Mouse (Mus musculus): Measurements from ENCODE around the gene Sec13. TPM values are rescaled to one million over a fixed set of nuclear protein-coding genes. Genes with fewer than 3 reads are reported as not detected.
A peak's percentile ranks its signal among the peaks of the same experiment; 100 is the strongest.

Gene Sec13
- polyA plus RNA-seq, 1 experiment from 2014 or later: 296 TPM

DNA sequence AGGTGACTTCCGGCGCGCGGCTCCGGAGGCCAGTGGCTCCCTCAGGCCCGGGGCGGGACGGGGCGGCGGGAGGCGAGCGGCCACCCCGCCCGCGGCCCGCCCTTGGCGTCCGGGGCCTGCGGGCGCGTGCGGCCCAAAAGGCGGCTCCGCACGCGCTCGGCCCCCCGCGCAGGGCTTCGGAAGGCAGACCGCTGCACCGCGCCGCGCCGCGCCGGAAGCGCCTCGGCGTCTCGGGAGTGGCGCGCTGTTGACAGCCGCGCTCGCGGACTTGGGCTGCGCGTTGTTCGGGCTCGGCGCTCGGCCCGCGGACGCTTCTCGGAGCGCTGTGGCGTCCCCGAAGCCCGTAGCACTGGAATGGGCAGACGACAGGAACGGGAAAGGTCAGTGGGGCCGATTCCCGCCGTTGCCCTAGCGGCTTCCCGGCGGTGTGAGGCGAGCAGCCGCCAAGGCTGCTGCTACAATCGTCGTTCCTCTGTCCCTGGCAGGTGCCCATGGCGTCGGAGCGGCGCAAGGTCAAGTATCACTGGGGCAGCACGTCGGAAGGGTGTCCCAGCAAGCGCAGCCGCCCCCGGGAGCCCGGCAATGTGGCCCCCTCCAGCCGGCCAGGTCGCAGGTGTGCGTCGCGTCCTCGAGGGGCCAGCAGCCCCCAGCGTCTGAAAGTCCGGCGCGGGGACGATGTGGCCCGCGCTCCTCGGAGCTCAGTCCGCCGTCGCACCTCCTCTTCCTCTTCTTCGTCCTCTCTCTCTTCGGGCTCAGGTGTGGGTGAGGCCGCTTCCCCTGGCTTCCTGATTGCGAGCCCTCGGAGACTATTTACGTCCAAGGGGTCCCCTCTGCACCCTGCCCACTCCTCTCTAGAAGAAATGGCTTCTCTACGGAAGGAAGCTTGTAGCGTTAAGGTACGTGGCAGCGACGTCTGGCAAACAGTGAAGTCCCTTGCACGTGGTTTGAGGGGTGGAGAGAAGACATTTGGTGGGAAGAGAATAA, 43.0 kb downstream of the Sec13 start:
- Histone ChIP-seq H3K27ac (peak overlapping the region; percentile 91), H3K9me3 (no peaks in the 10 kb centered on the region), H3K4me2 (peak overlapping the region; percentile 93), H3K27me3 (no peaks in the 10 kb centered on the region), H3K36me3 (peaks cover 28% of the 10 kb centered on the region), H3K9ac (peak overlapping the region; percentile 84), H3K4me1 (peaks cover 22% of the 10 kb centered on the region), H3K4me3 (peak overlapping the region; percentile 91)
- under 1% methylated on average over 102 of the region's 113 CpGs for WGBS
- peak; percentile 53 for ATAC-seq (ENCODE audit: insufficient number of reproducible peaks, insufficient read depth, low FRiP score, low TSS enrichment, low read depth)

DNA sequence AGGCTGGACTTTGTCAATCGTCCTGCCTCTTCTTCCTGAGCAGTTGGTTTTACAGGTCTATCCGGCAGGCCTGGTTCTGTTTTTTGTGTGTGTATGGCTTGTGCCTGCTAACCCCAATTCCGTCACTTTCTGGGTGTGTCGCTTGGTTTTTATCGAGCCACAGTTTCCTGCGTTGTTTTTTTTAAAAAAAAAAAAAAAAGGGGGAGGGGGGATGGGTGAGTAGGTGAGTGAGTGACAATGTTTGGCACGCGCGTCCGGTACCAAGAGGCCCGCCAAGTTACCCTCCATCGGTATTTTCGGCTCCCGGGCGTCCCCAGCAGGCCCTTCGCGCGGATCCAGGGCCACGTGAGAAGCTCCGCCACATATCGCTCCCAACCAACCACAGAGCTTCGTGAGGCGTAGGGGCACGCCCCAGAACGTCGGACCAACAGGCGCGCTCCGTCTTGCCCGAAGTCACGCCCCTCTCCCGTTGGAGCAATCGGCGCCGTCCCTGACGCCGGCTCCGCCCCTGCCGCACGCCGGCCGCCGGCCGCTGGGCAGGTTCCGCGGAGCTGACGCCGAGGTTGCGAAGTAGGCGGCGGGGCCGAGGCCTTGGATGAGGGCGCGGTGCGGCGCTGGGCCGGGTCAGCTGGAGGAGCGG, 43.8 kb downstream of the Sec13 start, which contains the start of gene Tatdn2:
Gene Tatdn2 (plus strand): TSS at position 469 of the 640 bp plus-strand sequence.
- Histone ChIP-seq H3K4me3 (peak within 1 kb of the TSS; percentile 91), H3K4me2 (peak within 1 kb of the TSS; percentile 93), H3K9me3 (no peaks in the 10 kb centered on the region), H3K36me3 (peaks cover 19% of the 10 kb centered on the region), H3K9ac (peak within 1 kb of the TSS; percentile 84), H3K27me3 (no peaks in the 10 kb centered on the region), H3K4me1 (peaks cover 22% of the 10 kb centered on the region), H3K27ac (peak within 1 kb of the TSS; percentile 91)
- ATAC-seq (ENCODE audit: insufficient number of reproducible peaks, insufficient read depth, low FRiP score, low TSS enrichment, low read depth): peak; percentile 98
- WGBS: under 1% methylated on average over 58 of the region's 58 CpGs

DNA sequence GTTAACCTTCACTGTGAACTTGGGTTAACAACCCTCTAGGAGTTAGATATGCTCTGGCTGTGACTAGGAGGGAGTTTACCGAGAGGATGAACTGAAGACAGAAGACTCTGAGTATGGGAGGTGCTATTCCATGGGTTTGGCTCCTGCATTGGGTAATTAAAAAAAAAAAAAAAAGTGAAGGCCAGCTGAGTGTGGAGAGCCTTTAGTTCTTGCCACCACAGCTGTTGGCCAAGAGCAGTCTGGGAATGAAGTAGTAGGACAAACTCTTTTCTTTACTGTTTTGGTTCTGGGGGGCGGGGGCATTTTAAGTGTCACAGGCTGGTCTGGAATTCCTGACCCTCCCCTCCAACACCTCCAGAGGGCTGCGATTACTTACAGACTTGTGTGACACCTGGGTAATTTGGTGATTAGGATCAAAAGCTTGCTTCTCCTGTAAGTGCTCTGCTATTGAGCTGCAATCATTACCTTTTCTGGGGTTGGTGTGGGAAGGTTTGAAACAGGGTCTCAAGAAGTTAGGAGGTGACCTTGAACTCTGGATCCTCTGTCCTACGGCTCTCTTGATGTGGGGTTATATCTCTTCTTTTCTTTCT, 44.7 kb downstream of the Sec13 start:
- WGBS: 70% methylated on average over 4 of the region's 4 CpGs
- Histone ChIP-seq H3K9me3 (no peaks in the 10 kb centered on the region), H3K9ac (peak overlapping the region; percentile 62; the same call in 1 of the 2 replicates), H3K36me3 (peaks cover 11% of the 10 kb centered on the region), H3K4me3 (peak overlapping the region; percentile 91), H3K4me2 (peak overlapping the region; percentile 93), H3K27ac (peak overlapping the region; percentile 91; the same call in 1 of the 2 replicates), H3K27me3 (no peaks in the 10 kb centered on the region), H3K4me1 (peaks cover 24% of the 10 kb centered on the region)
- no peak for ATAC-seq (ENCODE audit: insufficient number of reproducible peaks, insufficient read depth, low FRiP score, low TSS enrichment, low read depth)

DNA sequence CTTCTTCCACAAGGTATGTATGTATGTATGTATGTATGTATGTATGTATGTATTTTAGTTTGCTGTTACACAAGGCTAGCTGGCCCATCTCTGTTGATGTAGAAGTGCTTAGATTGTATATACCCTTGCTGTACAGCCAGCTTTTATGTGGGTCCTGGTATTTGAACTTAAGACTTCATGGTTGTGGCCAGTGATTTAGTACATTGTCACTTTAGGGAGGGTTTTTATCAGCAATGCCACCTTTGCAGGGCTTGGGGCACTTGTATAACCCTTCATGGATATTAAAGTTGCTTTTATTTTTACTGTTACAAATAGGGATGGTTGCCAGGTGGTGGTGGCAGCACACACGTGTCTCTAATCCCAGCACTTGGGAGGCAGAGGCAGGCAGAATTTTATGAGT, 45.3 kb downstream of the Sec13 start:
- no peaks in the 10 kb centered on the region for H3K9me3 ChIP-seq
- H3K4me2 ChIP-seq: no peak overlapping the region
- no peak overlapping the region for H3K27ac ChIP-seq
- no peak for ATAC-seq (ENCODE audit: insufficient number of reproducible peaks, insufficient read depth, low FRiP score, low TSS enrichment, low read depth)
- H3K4me1 ChIP-seq: peaks cover 30% of the 10 kb centered on the region
- H3K27me3 ChIP-seq: no peaks in the 10 kb centered on the region
- no peak overlapping the region for H3K4me3 ChIP-seq
- H3K9ac ChIP-seq: no peak overlapping the region
- H3K36me3 ChIP-seq: peaks cover 8% of the 10 kb centered on the region; the same call in 1 of the 2 replicates
- WGBS: 72% methylated on average over 1 of the region's 1 CpGs

DNA sequence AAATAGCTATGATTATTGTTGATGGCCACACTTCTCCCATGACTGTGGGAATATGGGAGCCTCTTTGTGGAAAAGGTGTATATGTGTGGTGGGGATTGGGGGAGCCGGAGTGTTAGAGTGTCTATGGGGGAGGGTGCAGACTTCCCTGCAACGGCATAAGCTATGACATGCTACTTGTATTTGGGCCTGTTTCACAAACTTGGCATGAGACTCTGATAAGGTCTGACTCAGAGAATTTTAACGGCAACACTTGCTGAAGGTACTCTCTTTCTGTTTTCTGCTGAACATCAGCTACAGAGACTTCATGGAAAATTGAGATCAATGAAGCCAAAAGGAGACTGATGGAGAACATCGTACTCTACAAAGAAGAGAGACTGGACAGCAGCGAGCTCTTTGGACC, 47.2 kb downstream of the Sec13 start:
- Histone ChIP-seq H3K27me3 (no peaks in the 10 kb centered on the region), H3K4me2 (no peak overlapping the region), H3K4me3 (no peak overlapping the region), H3K4me1 (peaks cover 26% of the 10 kb centered on the region), H3K9ac (no peak overlapping the region), H3K27ac (no peak overlapping the region), H3K9me3 (no peaks in the 10 kb centered on the region), H3K36me3 (no peaks in the 10 kb centered on the region)
- WGBS: 90% methylated on average over 5 of the region's 5 CpGs
- ATAC-seq (ENCODE audit: insufficient number of reproducible peaks, insufficient read depth, low FRiP score, low TSS enrichment, low read depth): no peak

DNA sequence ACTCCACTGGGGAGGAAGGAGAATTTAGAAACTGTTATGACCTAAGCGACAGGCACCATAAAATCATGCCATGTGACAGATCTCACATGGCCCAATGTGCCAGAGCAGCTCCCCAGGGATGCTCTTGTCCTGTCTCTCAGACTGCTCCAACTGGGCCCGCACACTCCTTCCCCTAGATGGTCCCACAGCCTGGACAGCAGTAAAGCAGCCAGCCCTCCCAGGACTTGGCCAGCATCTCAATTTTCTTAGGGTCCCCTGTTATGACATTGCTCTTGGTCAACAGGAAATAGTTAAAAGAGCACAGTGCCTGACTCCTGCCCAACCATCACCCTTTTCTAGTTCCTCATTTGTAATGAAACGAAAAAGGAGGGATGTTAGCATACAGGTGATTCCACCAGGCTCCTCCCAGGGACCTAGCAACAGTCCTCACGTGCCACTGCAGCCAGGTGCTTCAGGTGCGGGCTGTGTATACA, 47.8 kb downstream of the Sec13 start:
- Histone ChIP-seq H3K36me3 (no peaks in the 10 kb centered on the region), H3K9ac (no peak overlapping the region), H3K4me3 (no peak overlapping the region), H3K4me1 (peaks cover 20% of the 10 kb centered on the region), H3K4me2 (no peak overlapping the region), H3K9me3 (no peaks in the 10 kb centered on the region), H3K27me3 (no peaks in the 10 kb centered on the region), H3K27ac (no peak overlapping the region)
- 80% methylated on average over 5 of the region's 5 CpGs for WGBS
- ATAC-seq (ENCODE audit: insufficient number of reproducible peaks, insufficient read depth, low FRiP score, low TSS enrichment, low read depth): no peak

DNA sequence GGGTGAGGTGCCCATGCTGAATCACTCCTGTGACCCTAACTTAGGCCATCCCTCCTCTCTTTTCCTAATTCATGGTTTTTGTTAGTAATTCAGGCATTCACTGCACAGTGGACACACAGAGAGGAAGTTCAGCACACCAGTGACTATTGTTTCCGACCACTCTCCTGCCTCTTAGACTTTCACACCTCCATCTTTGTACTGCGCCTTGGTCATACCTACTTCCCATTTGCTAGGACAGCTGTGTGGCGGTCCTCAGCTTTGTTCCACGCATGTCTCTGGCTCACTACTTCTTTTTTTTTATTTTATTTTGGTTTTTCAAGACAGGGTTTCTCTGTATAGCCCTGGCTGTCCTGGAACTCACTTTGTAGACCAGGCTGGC, 49.5 kb downstream of the Sec13 start:
- H3K4me3 ChIP-seq: no peak overlapping the region
- peaks cover 21% of the 10 kb centered on the region for H3K4me1 ChIP-seq
- H3K36me3 ChIP-seq: no peaks in the 10 kb centered on the region
- H3K4me2 ChIP-seq: peak overlapping the region; percentile 47; the same call in 1 of the 2 replicates
- H3K27ac ChIP-seq: peak overlapping the region; percentile 64; the same call in 1 of the 2 replicates
- peak overlapping the region; percentile 57 for H3K9ac ChIP-seq
- ATAC-seq (ENCODE audit: insufficient number of reproducible peaks, insufficient read depth, low FRiP score, low TSS enrichment, low read depth): no peak
- no peaks in the 10 kb centered on the region for H3K9me3 ChIP-seq
- 70% methylated on average over 4 of the region's 4 CpGs for WGBS
- no peaks in the 10 kb centered on the region for H3K27me3 ChIP-seq

DNA sequence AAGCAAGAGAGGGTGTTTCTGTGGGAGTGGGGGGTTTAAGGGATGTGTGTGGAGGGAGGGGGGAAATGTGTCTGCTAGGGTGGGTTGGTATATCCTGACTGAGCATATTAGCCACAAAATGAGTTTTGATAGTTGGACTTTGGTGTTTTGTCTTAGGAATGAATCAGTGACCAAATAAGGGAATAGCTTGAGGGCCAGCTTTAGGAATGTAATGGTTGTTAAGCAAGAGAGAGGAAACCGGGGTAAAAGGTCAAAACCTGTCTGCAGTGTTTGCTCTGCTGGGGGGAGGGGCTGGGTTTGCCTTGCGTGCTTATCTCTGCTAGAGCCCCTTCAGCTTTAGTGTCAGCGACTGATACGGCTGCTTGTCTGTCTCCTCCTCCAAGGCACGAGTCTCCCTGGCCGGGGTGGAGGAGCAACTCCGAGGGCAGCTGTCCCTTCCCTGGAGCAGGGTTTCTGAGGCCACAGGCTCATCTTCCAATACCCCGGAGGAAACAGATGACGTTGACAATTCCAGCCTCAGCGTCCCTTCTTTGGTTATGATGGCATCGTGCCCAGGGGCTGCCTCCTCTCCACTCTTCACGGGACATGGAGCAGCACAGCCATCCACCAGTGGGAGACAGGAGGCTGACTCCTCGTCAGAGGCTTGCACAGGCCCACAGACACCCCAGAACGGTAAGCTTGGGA, 50.0 kb downstream of the Sec13 start:
- peak overlapping the region; percentile 57 for H3K9ac ChIP-seq
- H3K36me3 ChIP-seq: no peaks in the 10 kb centered on the region
- H3K4me1 ChIP-seq: peaks cover 19% of the 10 kb centered on the region
- no peaks in the 10 kb centered on the region for H3K9me3 ChIP-seq
- H3K27me3 ChIP-seq: no peaks in the 10 kb centered on the region
- ATAC-seq (ENCODE audit: insufficient number of reproducible peaks, insufficient read depth, low FRiP score, low TSS enrichment, low read depth): no peak
- H3K4me3 ChIP-seq: peak overlapping the region; percentile 13; the same call in 1 of the 2 replicates
- 3% methylated on average over 14 of the region's 14 CpGs for WGBS
- H3K4me2 ChIP-seq: peak overlapping the region; percentile 47
- H3K27ac ChIP-seq: peak overlapping the region; percentile 64

DNA sequence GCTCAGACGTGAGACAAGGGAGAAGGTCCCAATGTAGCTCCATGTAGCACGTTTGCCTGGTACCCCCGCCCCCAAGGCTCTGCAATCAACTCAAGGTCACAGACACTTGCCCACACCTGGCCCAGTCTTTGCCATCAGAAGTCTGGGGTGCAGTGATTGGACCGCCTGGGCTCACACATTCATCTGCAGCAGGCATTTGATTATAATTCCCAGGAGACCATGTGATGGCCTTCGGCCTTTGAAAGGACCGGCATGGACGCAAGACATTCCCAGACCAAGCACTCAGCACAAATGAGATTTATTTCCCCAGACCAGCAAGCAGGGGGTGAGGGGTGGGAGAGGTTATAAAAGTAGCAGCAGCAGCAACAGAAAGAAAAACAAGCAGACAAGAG, 50.5 kb downstream of the Sec13 start:
- Histone ChIP-seq H3K27ac (peak overlapping the region; percentile 64), H3K9me3 (no peaks in the 10 kb centered on the region), H3K4me2 (0 out of 2 replicates have a peak overlapping the region, but pooled peaks have one; percentile 47), H3K4me1 (peaks cover 19% of the 10 kb centered on the region), H3K36me3 (no peaks in the 10 kb centered on the region), H3K9ac (peak overlapping the region; percentile 55), H3K4me3 (no peak overlapping the region), H3K27me3 (no peaks in the 10 kb centered on the region)
- WGBS: 11% methylated on average over 7 of the region's 7 CpGs
- peak; percentile 18; the same call in 1 of the 2 replicates for ATAC-seq (ENCODE audit: insufficient number of reproducible peaks, insufficient read depth, low FRiP score, low TSS enrichment, low read depth)

DNA sequence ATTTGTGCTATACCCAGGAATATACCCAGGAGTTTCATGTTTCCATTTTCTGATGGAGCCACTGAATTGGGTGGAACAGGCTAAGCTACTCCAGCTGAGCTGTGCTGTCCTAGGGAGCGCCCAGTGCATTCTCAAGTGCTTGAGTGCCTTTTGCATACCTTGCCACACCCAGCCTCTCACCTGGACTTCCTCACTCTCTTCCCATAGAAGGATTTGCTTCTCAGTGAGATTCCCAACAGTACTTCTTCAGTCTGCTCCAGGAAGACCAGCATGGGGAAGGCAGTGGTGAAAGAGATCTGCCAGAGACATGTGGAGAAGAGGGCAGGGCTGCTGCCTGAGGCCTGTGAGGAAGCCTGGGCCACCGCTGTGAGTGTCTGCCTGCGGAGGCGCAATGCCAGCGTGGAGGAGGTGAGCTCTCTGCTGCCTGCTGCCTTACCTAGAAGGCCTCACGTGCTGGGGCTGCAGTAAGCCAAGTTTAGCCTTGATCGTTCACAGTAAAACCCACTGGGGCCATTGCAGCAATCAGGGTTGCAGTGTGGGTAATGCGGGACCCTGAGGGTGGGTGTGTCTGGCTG, 53.9 kb downstream of the Sec13 start:
- no peaks in the 10 kb centered on the region for H3K27me3 ChIP-seq
- no peaks in the 10 kb centered on the region for H3K9me3 ChIP-seq
- peaks cover 19% of the 10 kb centered on the region for H3K4me1 ChIP-seq
- H3K4me3 ChIP-seq: no peak overlapping the region
- WGBS: 34% methylated on average over 8 of the region's 8 CpGs
- no peaks in the 10 kb centered on the region for H3K36me3 ChIP-seq
- no peak overlapping the region for H3K27ac ChIP-seq
- no peak overlapping the region for H3K9ac ChIP-seq
- H3K4me2 ChIP-seq: no peak overlapping the region
- ATAC-seq (ENCODE audit: insufficient number of reproducible peaks, insufficient read depth, low FRiP score, low TSS enrichment, low read depth): no peak
